Mouse (Mus musculus): Measurements from ENCODE around the gene Tsga10ip. TPM values are rescaled to one million over a fixed set of nuclear protein-coding genes. Genes with fewer than 3 reads are reported as not detected.
A peak's percentile ranks its signal among the peaks of the same experiment; 100 is the strongest.

Tsga10ip gene
- polyA plus RNA-seq (2016; fragmentation: Nextera tagmentation; extraction: Ambion mirVana): 0.86 and 0.98 TPM in 2 replicates

DNA sequence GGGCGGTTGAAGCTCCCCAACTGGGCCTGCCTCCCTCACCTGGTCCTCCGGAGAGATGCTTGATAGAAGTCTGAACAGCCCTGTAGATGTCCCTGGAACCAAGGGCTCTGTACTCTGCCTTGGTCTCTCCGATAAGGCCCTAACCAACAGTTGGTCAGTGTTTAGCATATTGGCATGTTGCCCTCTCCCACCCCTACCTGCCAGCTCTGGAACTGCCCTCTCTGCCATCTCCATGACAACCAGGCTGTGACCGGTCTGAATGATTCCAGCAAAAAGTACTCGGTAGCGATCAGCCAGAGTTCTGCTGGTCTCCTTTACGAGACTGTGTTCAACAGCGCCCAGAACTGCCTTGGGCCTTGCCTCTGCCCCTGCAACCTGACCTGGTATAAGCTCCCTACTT, at the start of gene Tsga10ip:
Gene Tsga10ip, minus strand, starts transcription at position 234 of the 400 bp plus-strand sequence.
- Histone ChIP-seq H3K4me2 (replicated peaks) (no peak within 1 kb of the TSS), H3K27me3 (no peaks in the 10 kb centered on the region), H3K9me3 (replicated peaks) (no peaks in the 10 kb centered on the region), H3K9ac (no peak within 1 kb of the TSS), H3K4me1 (peaks cover 4% of the 10 kb centered on the region), H3K27ac (no peak within 1 kb of the TSS), H3K36me3 (no peaks in the 10 kb centered on the region), H3K4me3 (no peak within 1 kb of the TSS)
- no peak for ATAC-seq (ENCODE audit: low FRiP score)
- 77% methylated on average over 8 of the region's 8 CpGs for WGBS

DNA sequence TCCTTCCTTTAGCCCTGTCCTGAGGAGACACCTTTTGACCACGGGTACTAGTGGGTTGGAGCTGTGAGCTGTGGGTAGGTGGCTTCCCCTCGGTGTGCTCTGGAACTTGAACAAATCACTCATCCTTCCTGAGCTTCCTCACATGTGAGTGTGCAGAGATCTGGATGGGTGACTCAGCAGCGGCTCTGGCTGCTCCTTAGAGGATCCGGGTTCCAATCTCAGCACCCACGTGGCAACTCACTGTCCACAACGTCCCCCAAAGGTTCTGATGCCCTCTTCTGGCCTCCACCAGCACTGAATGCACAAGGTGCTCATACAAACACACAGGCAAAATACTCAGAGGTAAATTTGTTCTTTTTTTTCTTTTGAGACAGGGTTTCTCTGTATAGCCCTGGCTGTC, 49.4 kb upstream of the Tsga10ip start:
- Histone ChIP-seq H3K4me2 (replicated peaks) (no peak overlapping the region), H3K9me3 (replicated peaks) (no peaks in the 10 kb centered on the region), H3K4me1 (peaks cover 38% of the 10 kb centered on the region), H3K27me3 (peaks cover 53% of the 10 kb centered on the region), H3K36me3 (no peaks in the 10 kb centered on the region), H3K9ac (no peak overlapping the region), H3K27ac (no peak overlapping the region), H3K4me3 (no peak overlapping the region)
- 74% methylated on average over 6 of the region's 6 CpGs for WGBS
- ATAC-seq (ENCODE audit: low FRiP score): no peak

DNA sequence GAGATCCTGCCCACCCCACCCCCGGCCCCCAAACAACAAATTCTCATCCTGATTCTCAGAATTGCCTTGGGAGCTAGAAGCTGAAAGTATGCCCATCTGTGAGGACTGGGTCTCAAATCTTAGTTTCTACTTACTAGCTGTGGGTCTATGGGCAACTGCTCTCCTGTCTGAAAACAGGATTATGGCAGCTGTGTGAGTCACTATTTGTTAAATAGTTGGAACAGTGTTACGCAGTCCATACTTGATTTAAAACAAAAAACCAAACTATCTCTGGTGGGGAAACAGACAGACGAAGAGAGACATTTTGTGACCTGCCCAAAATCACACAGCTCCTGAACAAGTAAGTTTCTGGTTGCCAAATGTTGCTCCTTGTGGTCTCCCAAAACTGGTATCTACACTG, 47.3 kb upstream of the Tsga10ip start:
- no peaks in the 10 kb centered on the region for H3K9me3 ChIP-seq (replicated peaks)
- peaks cover 74% of the 10 kb centered on the region for H3K27me3 ChIP-seq
- no peaks in the 10 kb centered on the region for H3K36me3 ChIP-seq

DNA sequence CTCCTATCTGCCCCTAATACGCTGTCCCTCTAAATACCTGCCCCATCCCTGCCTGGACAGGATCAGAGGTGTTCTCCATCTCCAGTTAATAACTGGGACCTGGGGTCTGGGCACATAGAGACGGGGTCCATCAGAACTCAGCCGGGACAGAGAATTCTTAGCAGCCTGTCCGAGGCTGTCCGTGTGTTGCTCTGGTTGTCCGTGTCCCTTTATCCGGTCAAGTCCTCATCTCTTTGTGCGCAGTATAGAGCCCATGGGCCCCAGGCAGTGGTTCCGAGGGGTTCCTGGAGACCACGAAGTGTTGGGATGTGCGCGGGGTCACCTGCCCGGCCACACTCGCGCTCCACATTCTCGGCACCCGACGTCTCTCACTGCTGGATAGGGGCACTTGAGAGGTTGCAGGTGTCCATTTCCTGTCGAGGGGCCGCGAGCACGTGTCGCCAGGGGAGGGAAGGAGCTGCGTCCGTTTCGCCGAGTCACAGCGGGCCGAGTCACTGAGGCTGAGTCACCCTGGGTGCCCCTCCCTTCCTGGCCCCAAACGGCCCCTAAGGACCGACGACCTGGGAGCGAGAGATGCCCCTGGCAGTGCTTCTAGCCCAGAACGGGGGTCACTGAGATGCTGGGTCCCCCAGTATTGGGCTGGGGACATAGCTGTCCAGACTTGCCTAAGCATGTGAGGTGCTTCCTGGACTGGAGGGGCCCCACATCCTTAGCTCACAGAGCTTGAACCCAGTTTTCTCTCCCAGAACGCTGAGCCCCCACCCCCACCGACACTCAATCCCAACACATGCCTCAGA, 46.2 kb upstream of the Tsga10ip start:
- H3K9ac ChIP-seq: no peak overlapping the region
- peak; percentile 43; the same call in 1 of the 2 replicates for ATAC-seq (ENCODE audit: low FRiP score)
- WGBS: 6% methylated on average over 36 of the region's 36 CpGs
- H3K4me2 ChIP-seq (replicated peaks): peak overlapping the region; percentile 70
- no peaks in the 10 kb centered on the region for H3K36me3 ChIP-seq
- peaks cover 18% of the 10 kb centered on the region for H3K4me1 ChIP-seq
- H3K27me3 ChIP-seq: peaks cover 81% of the 10 kb centered on the region
- H3K27ac ChIP-seq: no peak overlapping the region
- peak overlapping the region; percentile 38 for H3K4me3 ChIP-seq
- H3K9me3 ChIP-seq (replicated peaks): no peaks in the 10 kb centered on the region

More for the DNA sequence above, 47.3 kb upstream of the Tsga10ip start:
- H3K4me1 ChIP-seq: peaks cover 18% of the 10 kb centered on the region
- WGBS: 80% methylated on average over 3 of the region's 3 CpGs
- H3K4me2 ChIP-seq (replicated peaks): no peak overlapping the region
- no peak for ATAC-seq (ENCODE audit: low FRiP score)
- H3K9ac ChIP-seq: no peak overlapping the region
- no peak overlapping the region for H3K27ac ChIP-seq
- H3K4me3 ChIP-seq: no peak overlapping the region

DNA sequence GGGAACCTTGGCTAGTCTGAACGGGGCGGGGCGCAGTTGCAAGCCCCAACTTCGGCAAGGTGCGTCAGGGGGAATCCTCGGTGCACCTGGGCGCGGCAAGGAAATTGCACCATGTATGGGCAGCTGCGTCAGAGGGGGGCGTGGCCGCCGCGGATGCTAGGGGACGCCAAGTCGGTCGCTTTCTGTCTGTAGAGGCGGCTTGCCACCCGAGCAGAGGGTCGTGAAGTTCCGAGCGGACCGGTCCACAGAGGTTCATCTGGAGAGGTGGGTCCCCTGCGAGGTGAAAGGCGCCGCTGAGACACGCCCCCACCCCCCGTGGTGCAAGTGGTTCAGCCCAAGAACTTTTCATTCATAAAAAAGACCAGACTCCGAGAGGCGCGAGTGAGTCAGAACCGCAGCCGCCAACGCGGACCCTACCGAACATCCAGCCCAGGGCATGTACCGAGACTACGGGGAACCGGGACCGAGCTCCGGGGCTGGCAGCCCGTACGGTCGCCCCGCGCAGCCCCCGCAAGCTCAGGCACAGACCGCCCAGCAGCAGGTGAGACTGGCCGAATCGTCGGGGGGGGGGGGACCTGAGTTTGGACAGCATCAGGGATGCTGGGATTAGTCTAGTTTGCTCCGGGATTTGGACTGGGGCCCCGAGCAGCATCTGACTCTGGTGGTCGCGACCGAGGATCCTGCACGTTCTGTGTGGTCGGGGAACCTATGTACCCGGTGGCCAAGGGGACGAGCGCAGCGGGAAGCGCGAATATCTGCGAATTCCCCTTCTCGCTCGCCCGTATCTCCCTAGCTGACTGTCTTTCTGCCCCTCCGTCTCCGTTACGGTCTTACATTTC, 45.4 kb upstream of the Tsga10ip start, which contains the start of gene Fosl1:
Gene Fosl1, plus strand, starts transcription at position 33 of the 839 bp plus-strand sequence.
- Histone ChIP-seq H3K9me3 (replicated peaks) (no peaks in the 10 kb centered on the region), H3K4me1 (peaks cover 18% of the 10 kb centered on the region), H3K27ac (no peak within 1 kb of the TSS), H3K27me3 (peaks cover 83% of the 10 kb centered on the region), H3K4me2 (replicated peaks) (peak within 1 kb of the TSS; percentile 70), H3K4me3 (peak within 1 kb of the TSS; percentile 38), H3K36me3 (no peaks in the 10 kb centered on the region), H3K9ac (peak within 1 kb of the TSS; percentile 42)
- 1% methylated on average over 70 of the region's 70 CpGs for WGBS
- peak; percentile 60 for ATAC-seq (ENCODE audit: low FRiP score)

DNA sequence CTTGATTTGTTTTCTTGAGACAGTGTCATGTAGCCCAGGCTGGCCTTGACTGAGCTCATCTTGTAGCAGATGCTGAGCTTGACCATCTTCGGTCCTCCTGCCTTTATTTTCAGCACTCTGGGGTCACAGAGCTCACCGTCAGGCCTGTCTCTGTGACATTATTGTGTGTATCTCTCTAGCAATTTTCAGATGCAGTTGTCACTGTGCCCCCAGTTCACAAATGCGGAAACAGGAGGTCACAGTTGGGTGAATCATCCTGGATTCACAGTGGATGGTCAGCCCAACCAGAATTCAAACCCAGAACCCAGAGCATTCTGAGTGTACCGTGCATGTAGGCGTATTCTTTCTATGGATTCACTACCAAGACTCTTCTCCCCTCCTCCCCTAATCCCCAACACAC, 43.4 kb upstream of the Tsga10ip start:
- Histone ChIP-seq H3K4me1 (peaks cover 18% of the 10 kb centered on the region), H3K27me3 (peaks cover 70% of the 10 kb centered on the region), H3K27ac (no peak overlapping the region), H3K9ac (no peak overlapping the region), H3K4me2 (replicated peaks) (no peak overlapping the region), H3K36me3 (no peaks in the 10 kb centered on the region), H3K9me3 (replicated peaks) (peaks cover 1% of the 10 kb centered on the region; the same call in 1 of the 2 replicates), H3K4me3 (no peak overlapping the region)
- ATAC-seq (ENCODE audit: low FRiP score): no peak
- WGBS: 89% methylated on average over 5 of the region's 5 CpGs

DNA sequence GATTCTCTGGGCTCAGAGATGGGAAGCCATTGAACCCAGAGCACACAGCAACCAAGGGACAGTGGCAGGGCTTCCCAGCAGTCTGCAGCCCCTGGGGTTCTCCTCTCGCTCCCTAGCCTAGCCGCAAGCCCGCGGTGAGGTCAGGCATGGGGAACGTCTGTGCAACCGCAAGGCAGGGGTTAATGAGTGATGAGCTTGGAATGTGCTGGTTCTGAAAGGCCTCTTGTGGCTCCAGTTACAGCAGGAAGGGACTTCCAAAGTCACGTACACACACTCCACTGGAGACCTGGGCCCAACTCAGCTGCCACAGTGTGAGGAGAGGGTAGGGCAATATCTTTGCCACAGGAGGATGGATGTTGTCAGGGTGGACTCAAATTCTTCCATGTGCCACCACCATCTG, 42.6 kb upstream of the Tsga10ip start:
- H3K27me3 ChIP-seq: peaks cover 62% of the 10 kb centered on the region

DNA sequence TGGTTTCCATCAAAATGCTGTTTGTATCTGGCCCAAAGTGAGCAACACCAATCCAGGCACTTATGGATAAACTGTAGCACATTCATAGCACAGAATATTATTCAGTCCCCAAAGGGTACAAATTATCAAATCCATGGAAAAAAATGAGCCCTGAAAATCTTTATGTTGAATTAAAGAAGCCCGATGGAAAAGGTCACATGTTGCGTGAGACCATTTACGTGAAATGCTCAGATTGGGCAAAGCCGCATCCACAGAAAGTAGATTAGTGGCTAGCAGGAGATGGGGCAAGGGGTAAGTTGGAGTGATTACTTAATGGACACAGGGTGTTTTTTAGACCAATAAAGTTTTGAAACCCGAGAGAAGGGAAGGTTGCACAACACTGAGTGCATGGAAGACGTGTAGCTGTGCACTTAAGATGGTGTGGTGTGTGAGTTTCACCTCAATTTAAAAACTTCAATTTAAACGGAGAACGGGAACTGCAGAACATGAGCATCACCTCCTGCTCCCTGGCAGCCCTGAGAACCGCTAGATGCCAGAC, 42.1 kb upstream of the Tsga10ip start:
- 69% methylated on average over 9 of the region's 9 CpGs for WGBS
- Histone ChIP-seq H3K27ac (no peak overlapping the region), H3K9me3 (replicated peaks) (peaks cover 9% of the 10 kb centered on the region), H3K4me2 (replicated peaks) (no peak overlapping the region), H3K36me3 (no peaks in the 10 kb centered on the region), H3K4me1 (peaks cover 18% of the 10 kb centered on the region), H3K27me3 (peaks cover 57% of the 10 kb centered on the region), H3K9ac (no peak overlapping the region), H3K4me3 (no peak overlapping the region)
- ATAC-seq (ENCODE audit: low FRiP score): no peak

More for the DNA sequence above, 42.6 kb upstream of the Tsga10ip start:
- Histone ChIP-seq H3K27ac (no peak overlapping the region), H3K4me2 (replicated peaks) (no peak overlapping the region), H3K4me1 (peaks cover 18% of the 10 kb centered on the region), H3K9ac (no peak overlapping the region), H3K4me3 (no peak overlapping the region), H3K36me3 (no peaks in the 10 kb centered on the region), H3K9me3 (replicated peaks) (peaks cover 9% of the 10 kb centered on the region)
- ATAC-seq (ENCODE audit: low FRiP score): no peak
- WGBS: 38% methylated on average over 7 of the region's 7 CpGs

DNA sequence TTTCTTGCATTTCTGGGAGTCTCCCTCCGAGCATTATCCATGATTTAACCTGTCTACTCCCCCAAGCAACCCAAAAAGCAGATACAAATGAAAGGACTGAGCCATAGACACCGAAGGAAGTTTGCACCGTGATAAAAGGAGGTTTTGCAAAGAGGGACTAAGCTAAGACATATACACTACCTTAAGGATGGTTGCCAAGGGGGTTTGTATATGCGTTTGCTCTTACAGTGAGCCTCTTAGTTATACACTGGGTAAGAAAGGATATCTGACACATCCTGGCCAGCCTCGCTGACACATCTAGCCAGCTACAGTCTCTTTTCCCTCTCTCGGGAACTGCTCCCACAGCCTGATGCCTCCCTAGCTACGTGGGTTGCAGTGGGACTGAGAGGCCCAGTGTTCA, 31.6 kb upstream of the Tsga10ip start:
- peaks cover 5% of the 10 kb centered on the region; the same call in 1 of the 2 replicates for H3K27me3 ChIP-seq
- 0 out of 2 replicates have a peak, but pooled peaks cover 4% of the 10 kb centered on the region for H3K36me3 ChIP-seq
- 64% methylated on average over 7 of the region's 7 CpGs for WGBS
- ATAC-seq (ENCODE audit: low FRiP score): no peak
- peak overlapping the region; percentile 15; the same call in 1 of the 2 replicates for H3K4me3 ChIP-seq
- H3K4me2 ChIP-seq (replicated peaks): peak overlapping the region; percentile 49
- H3K27ac ChIP-seq: no peak overlapping the region
- 0 out of 2 replicates have a peak overlapping the region, but pooled peaks have one; percentile 49 for H3K9ac ChIP-seq
- peaks cover 17% of the 10 kb centered on the region for H3K4me1 ChIP-seq
- no peaks in the 10 kb centered on the region for H3K9me3 ChIP-seq (replicated peaks)

DNA sequence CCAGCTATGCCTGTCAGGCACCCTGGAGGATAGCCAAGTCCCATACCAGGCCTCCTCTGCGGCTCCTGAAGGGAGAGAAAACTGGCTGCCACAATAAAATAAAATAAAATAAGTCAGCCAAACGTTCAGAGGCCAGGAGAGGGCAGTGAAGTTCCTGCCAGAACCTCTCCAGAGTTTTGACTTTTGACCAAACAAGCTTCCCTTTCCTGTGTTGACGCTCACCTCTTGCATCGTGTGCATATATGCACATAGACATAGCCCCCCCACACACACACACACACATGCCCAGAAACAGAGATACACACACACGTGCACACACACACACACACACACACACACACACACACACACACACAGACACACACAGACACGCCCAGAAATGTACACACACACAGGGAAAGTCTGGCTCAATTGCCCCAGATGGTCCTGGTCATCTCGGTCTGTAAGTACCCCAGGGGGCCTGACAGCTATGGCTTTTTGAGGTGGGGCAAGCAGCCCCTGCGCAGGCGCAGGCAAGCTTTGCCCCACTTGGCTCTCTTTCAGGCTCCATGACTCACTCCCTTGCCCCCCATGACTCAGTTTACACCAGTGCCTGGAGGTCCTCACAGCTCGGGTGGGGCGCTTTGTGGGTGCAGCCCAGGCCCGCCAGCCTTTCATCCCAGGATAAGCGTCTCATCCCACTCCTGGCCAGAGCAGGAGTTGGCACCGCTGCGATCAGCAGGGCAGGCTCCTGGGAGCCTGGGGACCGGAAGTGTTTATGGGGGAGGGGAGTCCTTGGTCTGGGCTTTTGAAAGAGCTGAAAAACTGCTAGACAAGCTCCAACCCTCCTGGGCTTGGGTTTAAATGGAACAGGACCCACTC, 30.9 kb upstream of the Tsga10ip start:
- Histone ChIP-seq H3K4me1 (peaks cover 17% of the 10 kb centered on the region), H3K27ac (peak overlapping the region; percentile 45; the same call in 1 of the 2 replicates), H3K4me3 (peak overlapping the region; percentile 15; the same call in 1 of the 2 replicates), H3K9me3 (replicated peaks) (no peaks in the 10 kb centered on the region), H3K9ac (peak overlapping the region; percentile 49; the same call in 1 of the 2 replicates), H3K27me3 (peaks cover 5% of the 10 kb centered on the region; the same call in 1 of the 2 replicates), H3K36me3 (0 out of 2 replicates have a peak, but pooled peaks cover 4% of the 10 kb centered on the region), H3K4me2 (replicated peaks) (peak overlapping the region; percentile 49)
- ATAC-seq (ENCODE audit: low FRiP score): no peak; the same call in 1 of the 2 replicates
- WGBS: 12% methylated on average over 16 of the region's 16 CpGs

DNA sequence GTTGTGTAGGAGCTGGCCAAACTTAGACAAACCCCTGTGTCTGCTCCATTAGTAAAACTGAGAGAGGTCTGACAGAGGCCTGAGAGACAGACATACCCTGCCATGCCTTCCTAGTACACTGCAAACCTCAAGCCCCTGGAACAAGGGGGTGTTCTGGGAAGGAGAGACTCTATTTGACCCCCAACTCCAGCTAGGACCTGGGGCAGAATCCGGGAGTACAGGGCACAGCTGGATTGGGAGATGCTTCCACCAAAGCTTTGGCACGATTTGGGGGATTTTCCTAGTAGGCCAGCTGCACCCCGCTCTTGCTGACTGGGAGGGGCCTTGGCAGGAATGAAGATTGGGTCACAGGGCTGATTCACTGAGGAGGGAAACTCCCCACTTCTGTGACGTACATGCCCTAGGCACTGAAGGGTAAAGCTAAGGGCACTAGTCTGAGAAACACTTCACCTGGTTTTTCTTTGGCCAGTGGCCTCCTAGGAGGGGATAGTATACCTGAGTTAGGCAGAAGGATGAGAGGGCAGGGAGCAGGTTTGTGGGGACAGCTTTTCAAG, 29.7 kb upstream of the Tsga10ip start:
- 82% methylated on average over 4 of the region's 4 CpGs for WGBS
- no peak overlapping the region for H3K9ac ChIP-seq
- no peaks in the 10 kb centered on the region for H3K9me3 ChIP-seq (replicated peaks)
- peaks cover 5% of the 10 kb centered on the region; the same call in 1 of the 2 replicates for H3K27me3 ChIP-seq
- no peak for ATAC-seq (ENCODE audit: low FRiP score)
- no peak overlapping the region for H3K4me3 ChIP-seq
- H3K36me3 ChIP-seq: peaks cover 7% of the 10 kb centered on the region
- H3K27ac ChIP-seq: no peak overlapping the region
- H3K4me1 ChIP-seq: peaks cover 20% of the 10 kb centered on the region
- no peak overlapping the region for H3K4me2 ChIP-seq (replicated peaks)

Data from hindbrain, embryonic 12.5 days (tissue).